Mouse (Mus musculus) ES-Bruce4 (cell line): ENCODE data around the gene Spns2. TPM values are rescaled to one million over a fixed set of nuclear protein-coding genes. Genes with fewer than 3 reads are reported as not detected.

Source experiments
- H3K27ac ChIP-seq: 2 replicates; pipeline ENCODE4 v1.5.1; 2012; ENCODE audit warnings: low read length, inconsistent platforms; ENCODE audit not compliant: insufficient read depth
- H3K27me3 ChIP-seq: 2 replicates; pipeline ENCODE4 v1.6.1; 2012; ENCODE audit warnings: mild to moderate bottlenecking, low read length, inconsistent platforms; ENCODE audit not compliant: control insufficient read depth, poor library complexity, insufficient read depth, severe bottlenecking
- H3K36me3 ChIP-seq: 2 replicates; pipeline ENCODE4 v1.6.1; 2012; ENCODE audit warnings: inconsistent platforms, mild to moderate bottlenecking, low read length, moderate library complexity; ENCODE audit not compliant: control insufficient read depth, poor library complexity, insufficient read depth, severe bottlenecking
- H3K4me1 ChIP-seq: one replicate; pipeline ENCODE4 v1.8.1; 2011; ENCODE audit warnings: low read length; ENCODE audit not compliant: control insufficient read depth, insufficient read depth
- H3K4me3 ChIP-seq: 2 replicates; pipeline ENCODE4 v1.5.1; 2011; ENCODE audit warnings: low read depth, mild to moderate bottlenecking, low read length
- H3K9ac ChIP-seq: 2 replicates; pipeline ENCODE4 v1.6.1; 2012; ENCODE audit warnings: low read depth, mild to moderate bottlenecking, inconsistent platforms; ENCODE audit not compliant: poor library complexity, severe bottlenecking
- H3K9me3 ChIP-seq: replicated peaks from 2 replicates; pipeline ENCODE4 v1.6.1; 2012; ENCODE audit warnings: mild to moderate bottlenecking, low read length, inconsistent platforms; ENCODE audit not compliant: control insufficient read depth, poor library complexity, insufficient read depth, severe bottlenecking
- CTCF ChIP-seq: IDR thresholded peaks from one replicate; pipeline ENCODE4 v1.8.1; 2011; ENCODE audit warnings: low read depth, low read length
- EP300 ChIP-seq: IDR thresholded peaks from 2 replicates; pipeline ENCODE4 v1.6.1; 2011; ENCODE audit warnings: low read depth, low read length; ENCODE audit not compliant: insufficient read depth
- POLR2A ChIP-seq: IDR thresholded peaks from one replicate; pipeline ENCODE4 v1.8.1; 2011; ENCODE audit warnings: low read length; ENCODE audit not compliant: insufficient read depth
- polyA plus RNA-seq: library from polyadenylated mRNA; stranded (reverse); fragments of >200 nt; gene quantifications from 2 replicates; pipeline ENCODE4 v1.2.4, GENCODE M21; 2011; ENCODE audit warnings: low read depth; ENCODE audit not compliant: missing spikeins, insufficient read depth, insufficient read length

Gene Spns2
- polyA plus RNA-seq, 1 experiment, result 0.48 TPM

GRCm38 (mm10) chr11:72531632-72532031, 41.9 kb upstream of the Spns2 start:
- TF ChIP-seq POLR2A (no peak), CTCF (no peak), EP300 (no peak)
- H3K36me3 ChIP-seq, result no peaks in the 10 kb centered on the region

GRCm38 (mm10) chr11:72531144-72531543, 41.4 kb upstream of the Spns2 start:
- Histone ChIP-seq H3K36me3 (no peaks in the 10 kb centered on the region), H3K4me1 (no peaks in the 10 kb centered on the region), H3K27me3 (no peaks in the 10 kb centered on the region), H3K9me3 (no peaks in the 10 kb centered on the region), H3K27ac (no peak overlapping the region), H3K9ac (no peak overlapping the region), H3K4me3 (no peak overlapping the region)
- no peak for TF ChIP-seq POLR2A
- no peak for TF ChIP-seq CTCF
- TF ChIP-seq EP300, result no peak

More at GRCm38 (mm10) chr11:72531632-72532031, 41.9 kb upstream of the Spns2 start:
- Histone ChIP-seq H3K27ac (no peak overlapping the region), H3K9me3 (no peaks in the 10 kb centered on the region), H3K9ac (no peak overlapping the region), H3K4me3 (no peak overlapping the region), H3K27me3 (no peaks in the 10 kb centered on the region), H3K4me1 (no peaks in the 10 kb centered on the region)

- Histone ChIP-seq H3K9ac (no peak overlapping the region), H3K4me3 (no peak overlapping the region)
- TF ChIP-seq POLR2A (no peak), EP300 (no peak)
These were observed 36.5 kb upstream of the Spns2 start for GRCm38 (mm10) chr11:72526190-72526589.

DNA sequence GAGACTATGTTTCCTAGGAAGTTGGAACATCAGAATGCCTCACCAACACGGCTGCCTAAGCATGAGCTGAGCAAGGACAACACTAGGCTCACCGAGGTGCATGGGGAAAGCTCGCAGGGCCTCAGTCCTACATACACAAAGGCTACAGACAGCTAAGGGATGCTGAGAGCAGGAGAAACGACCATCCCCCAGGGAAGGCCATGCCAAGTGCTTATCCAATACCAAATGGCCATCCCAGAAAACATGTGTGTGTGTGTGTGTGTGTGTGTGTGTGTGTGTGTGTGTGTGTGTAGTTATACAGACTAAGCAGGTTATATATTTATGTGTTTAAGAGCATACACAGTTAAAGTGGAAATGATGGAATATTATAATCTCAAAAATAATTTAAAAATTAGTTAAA, 34.0 kb upstream of the Spns2 start:
- Histone ChIP-seq H3K9me3 (no peaks in the 10 kb centered on the region), H3K27me3 (no peaks in the 10 kb centered on the region), H3K36me3 (no peaks in the 10 kb centered on the region), H3K4me3 (no peak overlapping the region), H3K4me1 (no peaks in the 10 kb centered on the region), H3K9ac (no peak overlapping the region), H3K27ac (no peak overlapping the region)
- TF ChIP-seq EP300 (no peak), CTCF (no peak), POLR2A (no peak)

More at GRCm38 (mm10) chr11:72526190-72526589, 36.5 kb upstream of the Spns2 start:
- Histone ChIP-seq H3K9me3 (no peaks in the 10 kb centered on the region), H3K36me3 (no peaks in the 10 kb centered on the region), H3K27ac (no peak overlapping the region), H3K4me1 (no peaks in the 10 kb centered on the region), H3K27me3 (no peaks in the 10 kb centered on the region)

- no peaks in the 10 kb centered on the region for H3K27me3 ChIP-seq
- TF ChIP-seq EP300 (no peak), CTCF (no peak), POLR2A (no peak)
- H3K9ac ChIP-seq, result no peak overlapping the region
- no peak overlapping the region for H3K4me3 ChIP-seq
- no peaks in the 10 kb centered on the region for H3K9me3 ChIP-seq
- no peaks in the 10 kb centered on the region for H3K36me3 ChIP-seq
- no peak overlapping the region for H3K27ac ChIP-seq
- H3K4me1 ChIP-seq, result no peaks in the 10 kb centered on the region
These were observed 32.9 kb upstream of the Spns2 start for GRCm38 (mm10) chr11:72522616-72523041.

DNA sequence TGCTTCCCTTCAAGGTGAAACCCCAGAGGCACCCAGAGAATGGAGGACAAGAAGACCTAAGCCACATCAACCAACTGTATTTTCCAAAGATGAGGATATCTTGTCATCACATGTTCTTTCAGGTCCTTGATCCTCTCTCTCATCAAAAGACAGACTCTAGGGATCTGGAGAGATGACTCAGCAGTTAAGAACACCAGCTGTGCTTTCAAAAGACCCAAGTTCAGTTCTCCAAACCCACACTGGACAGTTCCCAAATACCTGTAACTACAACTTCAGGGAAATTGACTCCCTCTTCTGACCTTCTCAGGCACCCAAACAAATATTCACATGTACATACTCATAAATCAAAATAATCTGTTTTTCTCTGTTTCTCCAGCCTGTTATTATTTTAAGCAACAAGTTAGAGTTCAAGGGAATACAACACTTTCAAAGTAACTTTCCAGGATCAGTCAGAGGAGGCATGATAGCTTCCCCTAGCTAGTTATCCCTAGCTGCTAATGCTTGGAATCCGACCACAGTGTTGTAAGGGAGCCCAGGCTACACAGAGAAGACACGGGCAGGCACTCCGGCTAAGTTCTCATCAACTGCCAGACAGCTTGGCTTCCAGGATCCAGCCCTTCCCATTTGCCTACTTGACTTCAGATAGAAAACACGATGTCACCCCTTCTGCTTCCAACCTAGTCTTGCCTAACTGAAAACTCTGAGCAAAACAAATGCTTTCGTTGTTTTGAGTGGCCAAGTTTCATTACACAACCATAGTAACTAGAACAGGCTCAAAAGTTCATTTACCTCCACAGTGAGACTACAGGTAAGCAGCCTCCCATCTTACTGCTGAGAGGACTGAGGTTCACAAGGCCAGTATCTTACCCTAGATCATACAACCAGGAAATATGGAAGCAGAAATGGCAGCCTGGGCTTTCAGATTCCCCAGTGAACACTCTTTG, 32.2 kb upstream of the Spns2 start:
- Histone ChIP-seq H3K9ac (no peak overlapping the region), H3K4me3 (no peak overlapping the region), H3K27me3 (no peaks in the 10 kb centered on the region), H3K36me3 (no peaks in the 10 kb centered on the region), H3K9me3 (no peaks in the 10 kb centered on the region), H3K4me1 (no peaks in the 10 kb centered on the region), H3K27ac (no peak overlapping the region)
- no peak for TF ChIP-seq EP300
- no peak for TF ChIP-seq POLR2A
- no peak for TF ChIP-seq CTCF
